Mouse (Mus musculus) adrenal gland, postnatal 25 days (tissue): ENCODE measurements around the gene Phf23. TPM values are rescaled to one million over a fixed set of nuclear protein-coding genes. Genes with fewer than 3 reads are reported as not detected.

Source experiments
- DNase-seq: peaks from one replicate; pipeline ENCODE4 v3.0.0; 2021; ENCODE audit warnings: mixed read lengths
- total RNA-seq: library from RNA; stranded (reverse); gene quantifications from 2 replicates; pipeline ENCODE4 v1.2.3, GENCODE M21; 2021

The Phf23 gene
- total RNA-seq, 1 experiment from 2014 or later = 64.6 TPM

DNA sequence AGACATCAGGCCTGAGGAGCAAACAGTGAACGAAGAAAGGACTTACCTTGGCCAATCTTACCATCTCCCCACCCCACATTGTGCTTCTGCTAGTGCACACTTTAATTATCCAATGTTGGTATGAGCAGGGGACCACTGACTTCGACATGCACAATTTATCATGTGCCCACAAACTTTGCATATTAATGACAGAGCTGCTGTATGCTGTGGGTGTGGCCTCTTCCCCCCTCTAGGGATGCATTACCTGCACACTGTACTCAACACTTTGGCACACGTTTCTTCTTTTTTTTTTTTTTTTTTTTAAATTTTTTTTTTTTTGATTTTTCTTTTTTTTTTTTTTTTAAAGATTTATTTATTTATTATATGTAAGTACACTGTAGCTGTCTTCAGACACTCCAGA, 24.8 kb upstream of the Phf23 start:
- DNase-seq = no peak

DNA sequence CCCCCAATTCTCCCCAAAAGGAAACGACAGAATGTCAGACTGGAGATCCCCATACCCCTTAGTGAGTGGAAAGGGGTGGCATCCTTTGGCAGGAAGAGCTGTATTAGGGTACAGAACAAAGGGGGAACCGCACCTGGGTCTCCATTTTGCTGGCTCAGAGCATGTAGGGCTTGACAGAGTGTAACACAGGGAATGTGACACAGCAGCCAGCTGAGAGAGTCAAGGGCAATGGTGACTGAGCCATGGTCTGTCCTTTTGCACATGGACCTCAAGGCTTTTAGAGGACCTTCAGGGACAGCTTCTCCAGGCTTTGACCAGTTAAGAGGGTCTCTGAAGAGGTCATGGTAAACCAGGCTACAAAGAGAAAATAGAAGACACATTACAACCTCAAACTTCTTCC, 20.7 kb upstream of the Phf23 start:
- no peak for DNase-seq

DNA sequence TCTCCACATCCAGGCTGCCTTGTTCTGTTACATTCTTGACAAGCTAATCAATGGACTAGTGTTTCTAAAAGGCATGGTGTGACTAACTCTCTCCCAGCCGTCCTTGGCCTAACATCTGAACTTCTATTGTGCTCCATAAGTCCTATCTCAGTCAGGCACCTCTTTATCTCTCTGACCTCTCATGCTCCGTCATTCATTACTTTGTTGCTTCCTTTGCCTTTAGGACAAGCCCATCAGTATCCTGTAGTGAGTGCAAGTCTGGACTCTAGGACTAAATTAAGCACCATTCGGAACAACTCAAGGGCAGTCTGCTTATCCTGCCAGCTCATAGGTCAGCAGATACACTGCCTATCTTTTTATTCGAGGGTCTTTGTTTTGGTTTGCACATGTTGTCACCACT, 19.3 kb upstream of the Phf23 start:
- no peak for DNase-seq

DNA sequence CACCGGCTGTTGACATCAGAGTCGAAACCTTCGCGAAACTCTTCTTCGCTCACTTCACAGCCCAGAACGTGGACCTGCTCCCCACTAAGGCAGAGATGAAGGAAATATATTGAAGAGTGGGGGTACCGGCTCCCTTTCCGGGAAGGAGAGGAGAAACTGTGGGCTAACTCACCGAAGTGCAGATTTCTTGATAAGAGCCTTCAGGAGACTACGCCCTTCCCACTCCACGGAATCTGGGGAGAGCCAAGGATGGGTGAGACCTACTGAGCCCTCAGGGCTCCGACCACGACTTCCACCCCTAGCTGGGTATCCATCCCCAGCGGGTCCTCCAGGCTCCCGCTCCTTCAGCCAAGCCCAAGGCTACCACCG, 15.8 kb upstream of the Phf23 start:
- no peak for DNase-seq

DNA sequence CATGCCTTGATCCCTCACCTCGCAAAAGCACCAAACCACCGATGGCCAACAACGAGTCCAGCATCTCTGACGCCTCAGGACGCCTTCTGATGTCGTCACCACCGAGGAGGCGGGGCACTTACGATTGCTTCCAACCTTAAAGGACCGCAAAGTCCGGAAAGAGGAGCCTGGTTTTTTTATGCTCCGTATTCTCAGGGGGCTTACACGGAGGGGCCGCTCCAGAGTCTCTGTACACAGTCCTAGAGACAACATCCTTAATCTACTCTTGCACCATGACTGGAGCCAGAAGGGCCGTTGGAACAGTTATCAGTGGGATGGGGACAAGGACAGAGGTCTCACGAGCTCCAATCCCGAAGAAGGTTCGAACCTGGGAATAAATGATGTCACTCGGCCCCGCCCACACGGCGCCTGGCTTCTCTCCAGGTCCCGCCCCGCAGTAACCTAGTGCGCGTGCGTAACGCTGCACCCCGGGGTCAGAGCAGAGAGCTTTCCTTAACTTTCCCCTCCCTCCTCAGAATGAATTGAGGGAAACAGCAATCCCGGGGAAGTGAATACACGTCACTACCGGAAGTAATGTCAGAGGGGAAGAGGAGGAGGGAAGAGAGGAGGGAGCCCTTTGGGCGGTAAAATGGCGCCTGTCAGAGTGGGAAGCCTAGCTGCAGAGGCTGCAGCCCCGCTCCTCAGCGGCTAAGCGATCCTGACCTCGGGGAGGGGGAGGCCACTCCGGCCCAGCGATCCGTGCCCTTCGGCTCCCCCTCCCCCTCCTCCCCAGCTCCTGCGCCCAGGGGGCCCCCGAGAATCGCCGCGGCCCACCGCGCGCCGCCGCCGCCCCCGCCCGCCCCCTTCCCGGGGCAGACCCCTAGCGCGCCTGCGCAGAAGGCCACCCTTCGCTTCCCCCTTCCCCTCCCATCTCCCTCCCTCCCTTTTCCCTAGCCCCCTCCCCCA, 15.1 kb upstream of the Phf23 start:
- DNase-seq = peak; percentile 96

DNA sequence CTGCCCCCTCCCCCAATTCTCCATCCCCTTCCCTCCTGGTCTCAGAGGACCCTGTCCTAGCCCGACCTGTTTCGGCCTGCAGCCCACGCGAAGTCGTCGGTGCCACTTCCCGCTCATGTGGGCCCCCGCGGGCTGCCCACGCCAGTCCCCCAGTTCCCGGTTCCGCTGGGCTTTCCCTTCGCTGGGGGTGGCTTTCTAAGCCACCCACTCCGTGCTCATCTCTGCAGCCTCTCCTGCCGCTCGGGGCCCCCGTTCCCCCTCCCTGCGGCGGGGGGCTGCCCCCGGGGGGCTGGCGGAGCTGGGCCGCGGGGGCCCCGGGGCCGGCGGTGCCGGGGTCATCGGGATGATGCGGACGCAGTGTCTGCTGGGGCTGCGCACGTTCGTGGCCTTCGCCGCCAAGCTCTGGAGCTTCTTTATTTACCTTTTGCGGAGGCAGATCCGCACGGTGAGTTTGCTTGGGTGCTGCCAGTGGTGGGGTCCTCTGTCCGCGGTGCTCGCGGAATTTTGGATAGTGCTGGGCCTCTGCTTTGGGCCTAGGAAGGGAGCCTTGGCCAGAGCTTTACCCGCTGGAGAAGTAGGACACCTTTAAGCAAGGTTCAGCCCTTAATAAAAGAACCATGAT, 14.3 kb upstream of the Phf23 start, which contains the start of gene Ctdnep1:
TSS of gene Ctdnep1 (plus strand) at position 16 of the 622 bp plus-strand sequence.
- no peak for DNase-seq

DNA sequence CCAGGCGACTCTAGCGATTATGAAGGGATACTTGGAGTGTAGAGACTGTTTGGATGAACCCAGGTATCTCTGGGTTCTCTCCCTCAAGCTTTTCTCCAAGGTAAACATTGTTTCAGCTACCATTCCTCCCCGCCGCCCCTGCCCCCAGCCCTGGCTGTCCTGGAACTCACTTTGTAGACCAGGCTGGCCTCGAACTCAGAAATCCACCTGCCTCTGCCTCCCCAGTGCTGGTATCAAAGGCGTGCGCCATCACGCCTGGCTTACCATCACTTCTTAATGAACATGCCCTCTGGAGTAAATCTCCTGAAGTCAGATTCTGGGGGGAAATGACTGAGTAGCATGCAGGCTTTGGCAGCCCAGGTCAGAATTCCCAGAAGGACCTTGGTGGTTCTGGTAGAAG, 13.4 kb upstream of the Phf23 start, which contains the start of gene Elp5:
TSS of gene Elp5 (minus strand) at position 293 of the 400 bp plus-strand sequence.
- no peak for DNase-seq

DNA sequence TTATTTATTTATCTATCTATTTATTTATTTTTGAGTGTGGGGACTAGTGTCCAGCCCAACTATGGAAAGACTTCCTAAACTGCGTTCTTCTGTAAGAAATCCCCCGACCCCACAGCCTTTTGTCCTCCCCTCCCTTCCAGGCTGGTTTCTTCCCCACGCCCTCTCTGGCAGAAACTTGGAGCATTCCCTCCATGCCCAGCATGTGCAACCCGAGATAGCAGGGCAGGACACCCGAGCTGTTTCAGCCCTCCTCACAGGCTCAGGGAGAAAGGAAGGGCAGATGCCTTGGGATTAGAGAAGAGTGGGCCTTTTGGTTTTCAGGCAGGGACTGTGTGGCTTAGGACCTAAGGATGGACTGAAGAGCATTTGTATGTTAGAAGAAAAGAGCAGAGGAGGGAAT, 12.7 kb upstream of the Phf23 start:
- no peak for DNase-seq

DNA sequence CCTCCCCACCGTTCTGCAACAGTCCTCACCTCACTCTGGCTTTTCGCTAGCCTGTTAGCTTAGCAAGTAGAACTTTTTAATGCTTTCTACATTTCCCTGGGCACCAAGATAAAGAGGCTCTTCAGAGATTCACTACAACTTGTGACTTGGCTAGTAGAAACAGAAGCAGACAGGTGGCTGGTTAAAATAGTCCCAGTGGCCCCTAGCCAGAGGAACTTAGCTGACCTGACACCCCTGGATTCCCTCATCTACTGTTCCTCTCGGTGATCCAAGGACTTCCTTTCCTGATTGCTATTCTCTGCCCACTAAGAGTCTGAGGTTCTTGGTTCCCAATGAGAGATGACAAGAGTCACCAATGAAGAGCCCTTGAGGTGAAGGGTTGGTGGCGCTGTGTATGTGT, 12.2 kb upstream of the Phf23 start:
- DNase-seq = no peak

DNA sequence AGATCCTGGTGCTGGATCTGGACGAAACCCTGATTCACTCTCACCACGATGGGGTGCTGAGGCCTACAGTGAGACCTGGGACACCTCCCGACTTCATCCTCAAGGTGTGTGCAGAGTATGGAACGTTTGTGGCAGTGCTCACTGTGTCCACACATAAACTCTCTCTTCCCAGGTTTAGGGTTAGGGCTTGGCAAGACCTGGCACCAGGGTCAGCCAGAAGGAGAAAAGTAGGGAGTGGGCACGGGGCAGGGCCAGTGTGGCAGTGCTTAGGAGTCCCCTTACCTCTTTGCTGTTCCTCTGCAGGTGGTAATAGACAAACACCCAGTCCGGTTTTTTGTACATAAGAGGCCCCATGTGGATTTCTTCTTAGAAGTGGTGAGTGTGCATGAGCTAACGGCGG, 11.1 kb upstream of the Phf23 start:
- no peak for DNase-seq

DNA sequence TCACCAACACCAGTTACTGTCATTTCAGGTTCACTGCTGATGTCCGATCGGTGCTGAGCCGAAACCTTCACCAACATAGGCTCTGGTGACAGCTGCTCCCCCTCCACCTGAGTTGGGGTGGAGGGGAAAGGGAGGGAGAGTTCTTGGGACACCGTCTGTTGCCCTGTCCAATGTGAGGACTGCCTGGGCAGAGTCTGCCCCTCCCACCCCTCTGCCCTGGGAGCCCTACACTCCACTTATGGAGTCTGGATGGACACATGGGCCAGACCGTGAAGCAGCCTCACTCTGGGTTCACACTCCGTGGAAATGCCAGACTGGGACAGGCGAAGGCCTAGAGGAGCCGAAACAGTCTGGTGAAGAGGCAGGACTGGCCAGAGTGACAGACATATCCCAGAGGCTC, 5.6 kb upstream of the Phf23 start:
- no peak for DNase-seq

DNA sequence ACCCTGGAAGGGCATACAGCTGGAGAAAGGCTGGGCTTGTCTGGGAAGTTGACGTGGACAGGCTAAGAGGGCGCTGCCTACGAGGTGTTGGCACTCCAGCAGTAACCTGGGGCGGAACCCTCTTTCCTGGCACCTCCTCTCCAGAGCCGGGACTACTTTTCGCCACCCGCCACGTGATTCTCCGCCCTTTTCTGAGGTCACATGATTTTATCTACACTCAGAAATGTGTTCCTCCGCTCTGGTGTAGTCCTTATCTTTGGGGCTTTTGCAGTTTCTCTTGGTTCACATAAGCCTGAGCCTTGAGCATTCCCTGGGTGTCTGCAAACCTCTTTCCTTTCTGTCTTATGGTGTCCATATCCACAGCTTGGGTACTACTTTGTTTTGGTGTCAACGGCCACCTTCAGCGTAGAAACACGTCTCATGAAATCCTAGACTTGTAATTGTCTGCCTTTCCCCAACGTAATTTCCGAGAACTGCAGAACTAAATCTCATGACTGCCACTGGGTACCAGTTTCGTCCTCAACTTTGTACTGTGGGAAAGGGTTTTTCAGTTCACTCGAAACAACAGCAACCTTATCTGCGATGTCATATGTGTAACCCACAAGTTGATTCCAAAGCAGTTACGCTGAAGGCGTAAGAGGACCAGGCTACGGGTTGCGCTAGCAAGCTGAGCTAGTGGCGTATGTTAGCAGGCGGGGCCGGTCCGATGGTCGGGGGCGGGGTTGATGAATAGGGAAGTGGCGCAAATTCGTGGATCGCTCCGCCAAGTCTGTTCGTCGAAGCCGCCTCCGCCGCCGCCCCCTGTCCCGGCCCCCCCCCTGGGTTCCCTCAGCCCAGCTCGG, 4.5 kb upstream of the Phf23 start, which contains the start of gene Gabarap:
TSS of gene Gabarap (plus strand) at position 294 of the 842 bp plus-strand sequence.
- peak; percentile 96 for DNase-seq

DNA sequence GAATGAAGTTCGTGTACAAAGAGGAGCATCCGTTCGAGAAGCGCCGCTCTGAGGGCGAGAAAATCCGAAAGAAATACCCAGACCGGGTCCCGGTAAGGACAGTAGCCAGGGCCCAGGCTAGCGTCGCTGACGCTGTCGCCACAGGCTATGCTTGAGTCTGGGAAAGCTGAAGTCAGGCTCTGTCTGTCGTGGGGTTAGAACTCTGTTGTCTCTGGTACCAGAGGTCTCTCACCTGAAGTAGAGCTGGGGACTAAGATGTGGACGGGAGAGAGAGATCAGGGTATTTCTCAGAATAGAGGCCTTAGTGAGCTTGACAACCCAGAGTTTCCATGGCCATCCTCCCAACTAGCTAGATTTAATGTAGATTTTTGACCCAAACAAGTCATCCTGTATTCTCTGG, 3.9 kb upstream of the Phf23 start:
- DNase-seq = no peak

DNA sequence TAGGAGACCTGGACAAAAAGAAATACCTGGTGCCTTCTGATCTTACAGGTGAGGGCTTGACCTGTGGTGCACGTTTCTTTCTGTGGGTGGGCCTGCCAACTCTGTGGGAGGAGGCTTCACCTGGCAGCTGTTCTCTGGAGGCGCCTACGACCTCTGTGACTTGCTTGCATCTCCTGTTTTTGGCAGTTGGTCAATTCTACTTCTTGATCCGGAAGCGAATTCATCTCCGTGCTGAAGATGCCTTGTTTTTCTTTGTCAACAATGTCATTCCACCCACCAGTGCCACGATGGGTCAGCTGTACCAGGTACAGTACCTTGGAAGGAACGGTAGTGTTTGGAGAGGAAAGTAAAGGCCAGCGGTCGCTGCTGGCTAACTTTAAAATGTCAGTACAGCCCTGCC, 3.2 kb upstream of the Phf23 start:
- DNase-seq = no peak

DNA sequence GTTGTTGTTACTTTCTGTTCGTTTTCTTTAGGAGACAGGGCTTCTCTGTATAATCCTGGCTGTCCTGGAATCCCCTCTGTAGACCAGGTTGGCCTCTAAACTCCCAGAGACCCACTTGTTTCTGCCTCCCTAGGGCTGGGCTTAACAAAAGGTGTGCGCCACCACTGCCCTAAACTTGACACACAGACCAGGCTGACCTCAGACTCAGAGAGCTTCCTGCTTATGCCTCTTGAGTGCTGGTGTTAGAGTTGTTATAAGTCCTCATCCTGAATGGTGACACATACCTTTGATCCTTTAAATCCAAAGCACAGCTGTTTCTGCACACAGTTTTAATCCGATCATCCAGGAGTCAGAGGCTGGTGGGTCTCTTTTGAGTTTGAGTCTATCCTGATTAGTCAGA, 2.6 kb upstream of the Phf23 start:
- no peak for DNase-seq

DNA sequence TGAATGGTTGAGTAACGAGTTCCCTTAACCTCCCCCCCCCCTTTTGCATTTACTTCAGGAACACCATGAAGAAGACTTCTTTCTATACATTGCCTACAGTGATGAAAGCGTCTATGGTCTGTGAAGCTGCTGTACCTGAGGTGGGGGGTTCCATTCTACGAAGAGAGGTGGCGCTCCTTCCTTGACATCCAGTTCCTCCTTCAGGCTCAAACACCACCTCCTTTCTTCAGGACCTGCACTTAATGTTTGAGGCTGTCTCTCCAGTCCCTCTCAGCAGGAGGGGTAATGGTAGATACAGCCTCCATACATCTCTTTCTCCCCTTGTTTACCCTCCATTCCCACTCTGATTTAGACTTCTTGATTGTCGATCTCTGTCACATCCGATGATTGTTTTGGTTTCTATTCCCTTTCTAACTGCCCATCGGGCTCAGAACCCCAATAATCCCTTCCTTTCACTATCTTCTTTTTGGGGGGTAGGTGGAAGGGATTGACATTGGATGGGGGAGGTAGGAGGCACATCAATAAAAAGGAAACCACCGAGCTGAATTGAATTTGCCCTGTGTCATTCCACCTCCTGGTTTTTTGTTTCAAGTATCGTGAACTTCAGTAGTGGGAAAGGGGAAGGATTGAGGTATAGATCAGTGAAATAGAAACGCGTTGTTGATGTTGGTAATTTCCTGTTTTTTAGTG, 1.0 kb upstream of the Phf23 start:
- DNase-seq = no peak

DNA sequence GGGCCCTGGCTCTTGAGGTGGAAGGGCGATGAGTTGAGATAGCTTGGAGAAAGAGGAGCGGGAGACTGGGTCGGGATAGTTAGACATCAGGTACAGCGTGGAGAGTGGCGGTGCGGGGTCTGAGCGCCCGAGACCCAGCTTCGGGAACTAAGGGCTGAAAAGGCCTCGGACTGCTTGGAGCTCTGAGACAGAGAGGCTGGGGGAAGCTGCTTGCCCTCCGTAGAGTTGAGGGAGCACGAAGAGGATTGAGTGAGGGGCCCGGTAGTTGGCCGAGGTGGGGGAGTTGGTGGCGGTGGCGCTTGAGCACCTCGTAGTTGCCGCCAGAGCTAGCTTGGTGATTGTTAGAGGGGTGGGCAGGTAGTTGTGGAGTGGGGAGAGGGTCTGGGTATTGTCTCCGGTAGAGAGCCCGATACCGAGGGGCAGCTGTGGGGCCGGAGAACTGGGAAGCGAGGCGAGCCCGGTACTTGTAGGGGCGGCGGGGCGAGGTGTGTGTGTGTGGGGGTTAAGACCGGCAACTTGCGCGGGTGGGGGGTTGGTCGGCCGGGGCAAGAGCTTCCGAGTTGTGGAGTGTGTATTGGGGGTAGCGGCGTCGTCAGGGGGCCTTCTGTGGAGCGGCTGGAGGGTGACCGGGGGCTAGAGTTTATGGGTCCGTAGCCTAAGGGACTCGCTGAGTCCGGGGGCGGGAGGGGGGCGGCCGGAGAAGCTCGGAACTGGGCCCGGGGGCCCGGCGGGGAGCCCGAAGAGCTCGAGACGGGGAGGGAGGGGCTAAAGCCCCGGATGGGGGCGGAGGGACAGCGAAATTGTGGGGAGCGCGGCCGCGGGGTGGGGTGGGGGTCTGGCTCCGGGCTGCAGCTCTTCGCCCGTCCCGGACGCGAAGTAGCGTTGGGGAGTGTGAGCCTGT, 834 bp downstream of the Phf23 start:
- DNase-seq = peak; percentile 68

DNA sequence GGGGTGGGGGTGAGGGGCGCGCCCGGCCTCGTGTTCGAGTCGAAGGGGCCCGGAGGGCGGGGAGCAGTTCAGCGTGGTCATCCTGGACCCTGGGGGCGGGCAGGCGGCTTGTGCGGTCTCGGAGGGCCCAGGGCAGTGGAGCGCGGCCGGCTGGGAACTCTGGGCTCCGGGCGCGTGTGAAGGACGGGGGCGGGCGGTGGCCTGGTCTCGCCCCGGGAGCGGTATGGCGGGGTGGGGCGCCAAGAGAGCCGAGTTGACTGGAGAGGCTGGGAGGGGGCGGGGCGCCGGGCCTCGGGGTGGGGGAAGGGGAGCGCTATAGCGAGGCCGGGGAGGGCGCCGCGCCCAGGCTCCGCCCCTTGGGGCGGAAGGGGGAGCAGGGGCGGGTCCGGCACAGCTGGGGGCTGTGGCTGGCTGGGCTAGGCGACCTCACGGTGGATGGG, 1.5 kb downstream of the Phf23 start:
- DNase-seq = peak; percentile 95

DNA sequence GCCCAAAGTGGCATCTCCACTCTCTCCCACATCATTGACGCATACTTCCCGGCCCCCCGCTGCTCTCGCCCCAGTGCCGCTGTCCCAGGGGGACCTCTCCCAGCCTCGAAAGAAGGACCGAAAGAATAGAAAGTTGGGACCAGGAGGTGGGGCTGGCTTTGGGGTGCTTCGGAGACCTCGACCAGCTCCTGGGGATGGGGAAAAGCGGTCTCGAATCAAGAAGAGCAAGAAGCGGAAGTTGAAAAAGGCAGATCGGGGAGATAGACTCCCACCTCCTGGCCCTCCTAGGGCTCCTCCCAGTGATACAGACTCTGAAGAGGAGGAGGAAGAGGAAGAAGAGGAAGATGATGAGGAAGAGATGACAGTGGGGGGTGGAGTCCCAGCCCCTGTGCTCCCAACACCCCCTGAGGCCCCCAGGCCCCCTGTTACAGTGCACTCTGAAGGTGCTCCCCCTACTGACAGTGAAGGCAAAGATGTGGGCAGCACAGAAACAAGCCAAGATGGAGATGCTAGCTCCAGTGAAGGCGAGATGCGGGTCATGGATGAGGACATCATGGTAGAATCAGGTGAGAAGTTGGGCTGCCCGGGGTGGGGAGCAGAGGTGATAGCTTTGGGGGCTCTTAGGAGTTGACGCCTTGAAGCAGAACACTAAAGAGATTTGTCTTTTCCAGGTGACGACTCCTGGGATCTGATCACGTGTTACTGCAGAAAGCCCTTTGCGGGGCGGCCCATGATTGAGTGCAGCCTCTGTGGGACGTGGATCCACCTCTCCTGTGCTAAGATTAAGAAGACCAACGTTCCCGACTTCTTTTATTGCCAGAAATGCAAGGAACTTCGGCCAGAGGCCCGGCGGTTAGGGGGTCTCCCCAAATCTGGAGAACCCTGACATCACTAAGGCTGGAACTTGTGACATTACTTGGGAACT, 3.3 kb downstream of the Phf23 start:
- no peak for DNase-seq

DNA sequence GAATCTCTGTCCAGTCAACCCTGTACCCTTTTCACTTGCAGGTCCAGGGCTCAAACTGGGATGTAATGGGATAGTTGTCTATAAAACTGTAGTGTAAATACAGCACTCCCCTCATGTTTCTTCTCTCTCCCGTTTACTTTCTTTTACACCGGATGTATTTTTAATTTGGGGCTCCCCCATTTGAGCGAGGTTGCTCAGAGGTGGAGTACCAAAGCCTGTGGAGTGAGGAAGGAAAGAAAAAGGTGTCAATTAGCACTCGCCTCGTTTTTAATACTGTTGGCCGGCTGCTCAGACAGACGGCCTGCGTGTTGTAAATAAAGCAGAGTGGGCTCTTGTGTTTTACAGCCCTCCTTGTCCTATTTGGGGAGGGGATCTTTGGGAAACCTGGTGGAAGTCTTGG, 4.1 kb downstream of the Phf23 start:
- no peak for DNase-seq
